Mouse (Mus musculus) layer of hippocampus, postnatal 10 days (tissue): ENCODE measurements around the gene Ddx42. TPM values are rescaled to one million over a fixed set of nuclear protein-coding genes. Genes with fewer than 3 reads are reported as not detected.

ENCODE experiments used
- total RNA-seq, 2 experiments: library from RNA; stranded (reverse); gene quantifications; 2 replicates each; pipeline ENCODE4 v1.2.3; 2021

Ddx42 gene
- total RNA-seq, 2 experiments from 2014 or later = 70.6 to 80.4 TPM

Other genes with a start within 250 kb of the Ddx42 start
- 10 to 100 TPM; 11.1 to 12.6 TPM for gene Ace, start 249.0 kb upstream of the Ddx42 start, total RNA-seq
- gene Ace3, start 222.3 kb upstream of the Ddx42 start, total RNA-seq = not detected
- under 1 TPM; 0.76 to 0.82 TPM for gene Kcnh6, start 208.8 kb upstream of the Ddx42 start, total RNA-seq
- 100 to 1,000 TPM; 184 to 190 TPM for gene Dcaf7, start 180.1 kb upstream of the Ddx42 start, total RNA-seq
- 10 to 100 TPM; 15.1 to 15.2 TPM for gene Taco1, start 150.9 kb upstream of the Ddx42 start, total RNA-seq
- gene Map3k3, start 132.3 kb upstream of the Ddx42 start, total RNA-seq = 10 to 100 TPM; 26.7 to 27.7 TPM
- gene Gm10840, start 56.1 kb upstream of the Ddx42 start, total RNA-seq = not detected
- gene Limd2, start 56.1 kb upstream of the Ddx42 start, total RNA-seq = 100 to 1,000 TPM; 100 to 112 TPM
- 10 to 100 TPM; 28.8 to 32.3 TPM for gene Strada, start 14.8 kb upstream of the Ddx42 start, total RNA-seq
- 100 to 1,000 TPM; 101 to 102 TPM for gene Ccdc47, start 582 bp upstream of the Ddx42 start, total RNA-seq
- gene Ftsj3, start 39.2 kb downstream of the Ddx42 start, total RNA-seq = 10 to 100 TPM; 37.8 to 39.4 TPM
- gene Psmc5, start 39.2 kb downstream of the Ddx42 start, total RNA-seq = 100 to 1,000 TPM; 132 to 133 TPM
- 10 to 100 TPM; 22.0 to 23.0 TPM for gene Smarcd2, start 56.0 kb downstream of the Ddx42 start, total RNA-seq
- under 1 TPM; 0.16 to 0.20 TPM for gene Tcam1, start 59.7 kb downstream of the Ddx42 start, total RNA-seq
- gene Gh, start 84.9 kb downstream of the Ddx42 start, total RNA-seq = not detected
- under 1 TPM; 0.38 to 0.59 TPM for gene Cd79b, start 97.8 kb downstream of the Ddx42 start, total RNA-seq
- under 1 TPM in 1 of 2 experiments, not detected in 1; 0.38 TPM for gene Scn4a, start 136.4 kb downstream of the Ddx42 start, total RNA-seq
- gene Prr29, start 148.5 kb downstream of the Ddx42 start, total RNA-seq = under 1 TPM in 1 of 2 experiments, not detected in 1; 0.91 TPM
- 1 to 10 TPM; 4.6 to 4.7 TPM for gene Icam2, start 171.1 kb downstream of the Ddx42 start, total RNA-seq